Mouse (Mus musculus) lung, postnatal 0 days (tissue): Measurements from ENCODE around the gene Il9r.

ENCODE experiments used
- CTCF ChIP-seq: IDR thresholded peaks from 2 replicates; pipeline ENCODE4 v1.5.1; 2016; ENCODE audit warnings: antibody characterized with exemption, mild to moderate bottlenecking
- EP300 ChIP-seq: IDR thresholded peaks from 2 replicates; pipeline ENCODE4 v1.6.1; 2016; ENCODE audit warnings: antibody characterized with exemption, mild to moderate bottlenecking, control low read depth

GRCm38 (mm10) chr11:32157791-32158594 lies 42.1 kb downstream of the Il9r start:
- TF ChIP-seq CTCF (no peak), EP300 (no peak)
